Mouse (Mus musculus) thymus, adult 2 months (tissue): Measurements from ENCODE around the gene Pah.

Experiments
- CTCF ChIP-seq: fragments of 200-500 bp; IDR thresholded peaks from 2 replicates; pipeline ENCODE4 v1.5.1; 2012; ENCODE audit warnings: mild to moderate bottlenecking, control low read depth, low read length, moderate library complexity, borderline replicate concordance; ENCODE audit not compliant: control insufficient read depth, poor library complexity, insufficient read depth; ENCODE audit errors: extremely low read depth
- POLR2A ChIP-seq: fragments of 200-500 bp; IDR thresholded peaks from 2 replicates; pipeline ENCODE4 v1.6.1; 2012; ENCODE audit warnings: mild to moderate bottlenecking, low read length, control low read depth, moderate library complexity; ENCODE audit not compliant: control insufficient read depth, poor library complexity, insufficient read depth; ENCODE audit errors: extremely low read depth

DNA sequence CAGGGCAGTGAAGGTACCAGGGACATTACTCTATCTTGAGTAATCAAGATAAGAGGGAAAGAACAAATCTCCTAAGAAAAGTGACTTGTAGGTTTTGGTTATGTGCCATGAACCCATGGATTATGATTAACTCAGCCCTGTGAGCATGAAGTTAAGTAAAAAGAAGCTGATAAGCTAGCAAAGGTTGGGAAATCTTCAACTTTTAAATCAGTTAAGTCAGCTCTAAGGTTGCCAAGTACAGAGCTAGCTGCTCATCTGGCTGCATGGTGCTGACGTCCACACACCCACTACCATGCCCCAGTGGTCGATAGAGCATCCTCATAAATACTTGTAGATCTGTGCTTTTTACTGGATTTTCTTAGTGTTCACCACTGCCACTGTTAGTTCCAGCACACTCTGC is 3.0 kb upstream of the Pah start:
- TF ChIP-seq CTCF: no peak
- no peak for TF ChIP-seq POLR2A
